ENCODE assay signal across 20 mouse cellular contexts in the genomic region with DNA sequence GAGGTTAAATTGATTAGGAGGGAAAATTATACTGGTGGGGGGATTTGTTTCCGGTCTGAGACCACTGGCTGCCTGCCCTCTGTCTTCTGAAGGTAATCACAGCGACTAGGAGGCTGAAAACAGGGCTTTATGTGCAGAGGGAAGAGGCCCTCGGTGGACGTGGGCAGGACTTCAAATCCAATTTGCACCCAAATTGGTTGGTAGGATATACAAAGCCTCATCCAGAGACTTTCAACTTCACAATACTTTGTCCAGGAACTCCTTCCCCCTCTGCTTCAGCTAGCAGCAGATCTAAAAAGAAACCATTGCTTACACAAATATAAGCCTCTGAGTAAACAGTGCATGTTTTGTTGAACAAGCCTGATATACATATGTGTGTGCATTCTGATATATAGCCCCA. TPM values are rescaled to one million over a fixed set of nuclear protein-coding genes. Genes with fewer than 3 reads are reported as not detected.
A peak's percentile ranks its signal among the peaks of the same experiment; 100 is the strongest.
DNase-seq lines count a peak whose midpoint lies in the region; ATAC-seq and TF ChIP-seq lines count a peak whose summit lies in the region.
"Had no signal": no experiment of that assay in that cellular context is flagged by ENCODE, and none has a peak within 500 bp of the region (broad histone marks: within the 10 kb centered on the region; RNA-seq: fewer than 3 reads in every experiment).

No protein-coding gene starts in this region.

- peak; percentile 0 for DNase-seq in kidney, adult 2 months
- DNase-seq in right cerebral cortex, adult 2 months (ENCODE audit: low spot score in 2 of 2) = peak; percentile 23 to 44
- no peak for DNase-seq in right cerebral cortex, postnatal 14 days
- peak; percentile 80 for DNase-seq in forebrain, embryonic 14.5 days (ENCODE audit: low spot score)
- no peak for DNase-seq in cerebellum, postnatal 36 days
- DNase-seq in spleen, adult 18-20 months = no peak
- no peak for DNase-seq in gastrocnemius, postnatal 36 days
- DNase-seq: B cell, adult 2 months; cerebellum, adult 11-12 months; kidney, adult 18-20 months; kidney, postnatal 4 days; liver; lung, adult 18-20 months; lung, postnatal 36 days had no signal

- no peak overlapping the region for H3K9ac ChIP-seq in kidney, embryonic 15.5 days
- H3K9ac ChIP-seq in forebrain, embryonic 14.5 days (ENCODE audit: low read length) = peak overlapping the region; percentile 100
- H3K9ac ChIP-seq: heart, embryonic 15.5 days; hindbrain, embryonic 13.5 days; midbrain, embryonic 12.5 days had no signal

- no peak overlapping the region for H3K4me3 ChIP-seq in kidney, adult 2 months (ENCODE audit: insufficient read depth, low read depth, low read length)
- no peak overlapping the region for H3K4me3 ChIP-seq in kidney, embryonic 15.5 days (replicated peaks)
- peak overlapping the region; percentile 95 for H3K4me3 ChIP-seq in forebrain, embryonic 14.5 days (ENCODE audit: low read depth, low read length)
- H3K4me3 ChIP-seq: heart, embryonic 15.5 days; hindbrain, embryonic 13.5 days; midbrain, embryonic 12.5 days had no signal

- ATAC-seq in kidney, embryonic 15.5 days (replicated peaks; ENCODE audit: low FRiP score) = no peak
- no peak for ATAC-seq in forebrain, embryonic 14.5 days

- peaks cover 16% of the 10 kb centered on the region for H3K27me3 ChIP-seq in kidney, adult 2 months (replicated peaks; ENCODE audit: control insufficient read depth, insufficient read depth, low read length)
- peaks cover 99% of the 10 kb centered on the region for H3K27me3 ChIP-seq in kidney, embryonic 15.5 days
- H3K27me3 ChIP-seq in forebrain, embryonic 14.5 days (replicated peaks; ENCODE audit: control insufficient read depth, insufficient read depth, low read length) = 0 out of 2 replicates have a peak, but pooled peaks cover 6% of the 10 kb centered on the region

- no peak overlapping the region for H3K4me2 ChIP-seq in kidney, embryonic 15.5 days
- H3K4me2 ChIP-seq in forebrain, embryonic 14.5 days (ENCODE audit: low read length) = peak overlapping the region; percentile 64
- H3K4me2 ChIP-seq: heart, embryonic 15.5 days; hindbrain, embryonic 13.5 days; midbrain, embryonic 12.5 days had no signal

- TF ChIP-seq POLR2A in kidney, adult 2 months (IDR thresholded peaks at IDR 0.05; ENCODE audit: low read depth, low read length) = no peak

- H3K4me1 ChIP-seq in kidney, adult 2 months (ENCODE audit: control insufficient read depth, insufficient read depth, low read length) = no peaks in the 10 kb centered on the region
- H3K4me1 ChIP-seq in kidney, embryonic 15.5 days = peaks cover 14% of the 10 kb centered on the region
- H3K4me1 ChIP-seq in forebrain, embryonic 14.5 days (ENCODE audit: control insufficient read depth, insufficient read depth, low read length) = no peaks in the 10 kb centered on the region

- H3K36me3 ChIP-seq in kidney, adult 2 months (ENCODE audit: control insufficient read depth, insufficient read depth, low read length) = no peaks in the 10 kb centered on the region
- H3K36me3 ChIP-seq in kidney, embryonic 15.5 days = no peaks in the 10 kb centered on the region
- peaks cover 10% of the 10 kb centered on the region for H3K36me3 ChIP-seq in forebrain, embryonic 14.5 days (ENCODE audit: control insufficient read depth, insufficient read depth, low read length)
- H3K36me3 ChIP-seq: heart, embryonic 15.5 days; hindbrain, embryonic 13.5 days; midbrain, embryonic 12.5 days had no signal

- TF ChIP-seq CTCF in kidney, adult 2 months (conservative IDR thresholded peaks at IDR 0.05; ENCODE audit: insufficient read depth, insufficient read length, low read depth, low read length) = no peak

- intact Hi-C loops in gastrocnemius, postnatal 36 days (cut with DNase I) = no loop called here

- no peak overlapping the region for H3K27ac ChIP-seq in kidney, adult 2 months (ENCODE audit: insufficient read depth, low read depth, low read length)
- H3K27ac ChIP-seq in kidney, embryonic 15.5 days = no peak overlapping the region
- peak overlapping the region; percentile 100 for H3K27ac ChIP-seq in forebrain, embryonic 14.5 days (ENCODE audit: low read depth, low read length)
- H3K27ac ChIP-seq: heart, embryonic 15.5 days; hindbrain, embryonic 13.5 days; midbrain, embryonic 12.5 days had no signal

- no peaks in the 10 kb centered on the region for H3K9me3 ChIP-seq in kidney, embryonic 15.5 days (replicated peaks)
- H3K9me3 ChIP-seq in forebrain, embryonic 14.5 days (replicated peaks; ENCODE audit: control insufficient read depth, low read length) = no peaks in the 10 kb centered on the region
- H3K9me3 ChIP-seq: hindbrain, embryonic 13.5 days; midbrain, embryonic 12.5 days had no signal

- WGBS in kidney, adult 2 months = 7% methylated on average over 4 of the region's 4 CpGs
- WGBS in kidney, embryonic 15.5 days = under 1% methylated on average over 4 of the region's 4 CpGs
- 0% methylated on average over 4 of the region's 4 CpGs for WGBS in forebrain, embryonic 14.5 days

RNA-seq across cellular contexts. Expression of a gene that starts 2.0 kb away (rescaled TPM):
- polyA plus RNA-seq in kidney, adult 2 months (2012; rRNA removed) = not detected in 2 replicates
- polyA plus RNA-seq in kidney, embryonic 15.5 days (2015; fragmentation: Nextera tagmentation; extraction: Ambion mirVana) = not detected in 2 replicates
- 72.6 and 77.7 TPM in 2 replicates for polyA plus RNA-seq in forebrain, embryonic 14.5 days (2014; fragmentation: Nextera tagmentation; extraction: Ambion mirVana)
- total RNA-seq in gastrocnemius, postnatal 36 days (2021) = not detected
- total RNA-seq: common myeloid progenitor, adult 5-6 weeks; gastrocnemius, postnatal 4 days had no signal
- polyA plus RNA-seq: heart, embryonic 15.5 days had no signal

RNA-seq across cellular contexts. Expression of a gene that starts 4.5 kb away (rescaled TPM):
- polyA plus RNA-seq in kidney, adult 2 months (2012; rRNA removed) = not detected in 2 replicates
- not detected in 2 replicates for polyA plus RNA-seq in kidney, embryonic 15.5 days (2015; fragmentation: Nextera tagmentation; extraction: Ambion mirVana)
- polyA plus RNA-seq in forebrain, embryonic 14.5 days (2014; fragmentation: Nextera tagmentation; extraction: Ambion mirVana) = 2.2 and 3.6 TPM in 2 replicates
- total RNA-seq in gastrocnemius, postnatal 36 days (2021) = not detected
- total RNA-seq: common myeloid progenitor, adult 5-6 weeks; gastrocnemius, postnatal 4 days had no signal
- polyA plus RNA-seq: heart, embryonic 15.5 days; hindbrain, embryonic 13.5 days had no signal

Comparison
In these comparisons a context has a peak if more than half of its experiments do, and no peak if none do; other contexts are left out.
1. DNase-seq: peak in kidney, adult 2 months (single experiment), right cerebral cortex, adult 2 months (2 of 2) and forebrain, embryonic 14.5 days (single experiment); none in right cerebral cortex, postnatal 14 days (single experiment), cerebellum, postnatal 36 days (0 of 2), spleen, adult 18-20 months (0 of 2) and gastrocnemius, postnatal 36 days (0 of 2).
2. RNA of a gene that starts 2.0 kb away (polyA plus RNA-seq): 72.6 to 77.7 TPM in forebrain, embryonic 14.5 days; not detected in kidney, adult 2 months and not detected in kidney, embryonic 15.5 days; every median in the first group is over 10 times any median in the second.